Mouse (Mus musculus): Measurements from ENCODE around the gene Olfr371. TPM values are rescaled to one million over a fixed set of nuclear protein-coding genes. Genes with fewer than 3 reads are reported as not detected.

The Olfr371 gene
- not detected for total RNA-seq (2021)
- long read RNA-seq, experiment 1, result 0 reads
- long read RNA-seq, experiment 2, result 0 reads

- no peak for DNase-seq
These were observed at the start of gene Olfr371 for GRCm38 (mm10) chr8:85225688-85226087. Gene Olfr371, plus strand, starts transcription at chr8:85225988.

GRCm38 (mm10) chr8:85192346-85192745 is 33.4 kb upstream of the Olfr371 start:
- DNase-seq, result no peak

- DNase-seq, result no peak
These were observed 5.6 kb upstream of the Olfr371 start for GRCm38 (mm10) chr8:85220220-85220619.

- peak; percentile 8 for DNase-seq
These were observed 4.8 kb upstream of the Olfr371 start for GRCm38 (mm10) chr8:85220992-85221391.

GRCm38 (mm10) chr8:85227297-85227696 is 1.5 kb downstream of the Olfr371 start:
- no peak for DNase-seq

Other genes with a start within 250 kb of the Olfr371 start
- 100 to 1,000 TPM in 1 of 2 experiments, 10 to 100 TPM in 1; 28.7 to 134 TPM for gene Junb, start 247.3 kb upstream of the Olfr371 start, total RNA-seq (2021)
- 1 to 10 TPM; 6.5 to 6.6 TPM for gene Hook2, start 235.4 kb upstream of the Olfr371 start, total RNA-seq (2021)
- gene Best2, start 211.5 kb upstream of the Olfr371 start, total RNA-seq (2021), result not detected
- gene Asna1, start 200.7 kb upstream of the Olfr371 start, total RNA-seq (2021), result 10 to 100 TPM; 86.5 to 92.4 TPM
- 100 to 1,000 TPM; 143 to 155 TPM for gene Trir, start 199.2 kb upstream of the Olfr371 start, total RNA-seq (2021)
- 10 to 100 TPM; 56.6 to 59.7 TPM for gene Tnpo2, start 189.1 kb upstream of the Olfr371 start, total RNA-seq (2021)
- gene Fbxw9, start 165.9 kb upstream of the Olfr371 start, total RNA-seq (2021), result 10 to 100 TPM; 22.4 to 24.9 TPM
- gene Gm5741, start 158.0 kb upstream of the Olfr371 start, total RNA-seq (2021), result 1 to 10 TPM in 1 of 2 experiments, not detected in 1; 1.2 TPM
- 10 to 100 TPM; 35.7 to 36.5 TPM for gene Dhps, start 154.2 kb upstream of the Olfr371 start, total RNA-seq (2021)
- gene Wdr83os, start 145.2 kb upstream of the Olfr371 start, total RNA-seq (2021), result 10 to 100 TPM; 58.2 to 70.5 TPM
- gene Wdr83, start 144.7 kb upstream of the Olfr371 start, total RNA-seq (2021), result 10 to 100 TPM; 25.7 to 29.8 TPM
- gene Man2b1, start 142.7 kb upstream of the Olfr371 start, total RNA-seq (2021), result 10 to 100 TPM; 52.7 to 56.6 TPM
- gene Zfp791, start 102.9 kb upstream of the Olfr371 start, total RNA-seq (2021), result 1 to 10 TPM; 3.7 to 3.9 TPM
- gene Cks1brt, start 74.1 kb upstream of the Olfr371 start, total RNA-seq (2021), result not detected
- gene Orc6, start 73.6 kb downstream of the Olfr371 start, total RNA-seq (2021), result 10 to 100 TPM; 31.9 to 37.7 TPM
- gene Vps35, start 73.8 kb downstream of the Olfr371 start, total RNA-seq (2021), result 10 to 100 TPM; 82.6 to 84.7 TPM
- 1 to 10 TPM; 1.2 to 2.7 TPM for gene Mylk3, start 160.4 kb downstream of the Olfr371 start, total RNA-seq (2021)
- gene 4921524J17Rik, start 206.8 kb downstream of the Olfr371 start, total RNA-seq (2021), result 10 to 100 TPM; 15.3 to 21.4 TPM